Mouse (Mus musculus): ENCODE measurements at regions not wholly inside any gene's neighbourhood (a gene's known extent, or its start where the extent isn't known, plus 50 kb on each side); places are given as distances from the start of the nearest gene placed in this dataset.

DNA sequence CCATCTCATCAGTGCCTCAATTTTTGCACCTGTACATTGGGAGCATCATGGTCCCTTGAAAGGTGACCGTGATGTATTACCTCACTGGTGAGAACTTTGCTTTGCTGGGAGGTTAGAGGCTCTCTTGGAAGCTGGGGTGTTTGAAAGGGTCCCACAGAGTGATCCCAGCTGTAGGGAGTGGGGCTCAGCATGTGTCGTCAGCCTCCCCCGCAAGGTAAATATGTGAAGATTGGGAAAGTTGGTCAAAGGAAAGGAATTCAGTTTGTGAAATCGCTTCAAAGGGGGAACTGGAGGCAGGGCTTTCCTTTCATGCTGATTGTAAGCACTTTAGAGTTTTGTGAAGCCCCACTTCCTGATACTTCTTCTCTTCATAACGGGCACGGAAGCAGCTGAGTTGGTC is 299.5 kb downstream of the 4933412E24Rik start:
- WGBS: 40% methylated on average over 6 of the region's 6 CpGs
- Histone ChIP-seq H3K27me3 (replicated peaks; ENCODE audit: insufficient read depth, low read length) (no peaks in the 10 kb centered on the region), H3K4me3 (ENCODE audit: low read depth, low read length) (no peak overlapping the region), H3K4me1 (ENCODE audit: insufficient read depth, low read depth, low read length) (no peaks in the 10 kb centered on the region), H3K4me2 (replicated peaks; ENCODE audit: low read depth, low read length) (no peak overlapping the region), H3K27ac (ENCODE audit: low read length) (no peak overlapping the region), H3K9me3 (ENCODE audit: low read length) (no peaks in the 10 kb centered on the region), H3K36me3 (ENCODE audit: insufficient read depth, low read length) (no peaks in the 10 kb centered on the region), H3K9ac (replicated peaks; ENCODE audit: low read depth) (no peak overlapping the region)
- TF ChIP-seq CTCF (IDR thresholded peaks at IDR 0.05) (no peak), EP300 (IDR thresholded peaks at IDR 0.05) (no peak)
- DNase-seq (ENCODE audit: low spot score) (peak; percentile 58), ATAC-seq (0 out of 2 replicates have a peak, but pooled peaks have one; percentile 28)

DNA sequence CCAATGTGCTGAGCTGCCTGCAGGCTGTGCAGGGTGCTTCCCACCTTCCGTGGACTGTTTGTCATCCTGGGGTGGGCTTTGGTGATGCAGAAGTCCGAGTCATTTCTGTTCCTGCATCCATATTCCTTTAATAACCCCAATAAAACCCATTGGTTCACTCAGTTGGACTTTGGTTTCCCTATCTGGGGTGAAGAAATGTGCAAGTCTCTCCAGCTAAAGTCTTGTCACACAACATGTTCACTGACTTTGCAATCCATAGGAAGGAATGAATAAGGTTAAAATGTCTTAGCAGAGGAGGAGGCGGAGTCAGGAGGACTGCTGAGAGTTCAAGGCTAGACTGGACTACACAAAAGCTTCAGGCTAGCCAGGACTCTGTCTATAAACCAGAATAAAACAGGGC is 300.5 kb downstream of the 4933412E24Rik start:
- Histone ChIP-seq H3K27me3 (replicated peaks; ENCODE audit: insufficient read depth, low read length) (no peaks in the 10 kb centered on the region), H3K27ac (ENCODE audit: low read length) (no peak overlapping the region), H3K9me3 (ENCODE audit: low read length) (no peaks in the 10 kb centered on the region), H3K4me1 (ENCODE audit: insufficient read depth, low read depth, low read length) (no peaks in the 10 kb centered on the region), H3K36me3 (ENCODE audit: insufficient read depth, low read length) (no peaks in the 10 kb centered on the region), H3K4me3 (ENCODE audit: low read depth, low read length) (no peak overlapping the region), H3K9ac (replicated peaks; ENCODE audit: low read depth) (no peak overlapping the region), H3K4me2 (replicated peaks; ENCODE audit: low read depth, low read length) (no peak overlapping the region)
- no peak for ATAC-seq
- WGBS: 80% methylated on average over 3 of the region's 3 CpGs
- TF ChIP-seq EP300 (IDR thresholded peaks at IDR 0.05) (no peak), CTCF (IDR thresholded peaks at IDR 0.05) (no peak)
- DNase-seq (ENCODE audit: low spot score): no peak

GRCm38 (mm10) chr15:59713965-59714739 is 302.3 kb downstream of the 4933412E24Rik start:
- 0 out of 2 replicates have a peak, but pooled peaks have one; percentile 14 for ATAC-seq

GRCm38 (mm10) chr15:59712077-59712752 is 304.2 kb downstream of the 4933412E24Rik start:
- TF ChIP-seq EP300 (IDR thresholded peaks at IDR 0.05) (no peak), CTCF (IDR thresholded peaks at IDR 0.05) (no peak)
- Histone ChIP-seq H3K36me3 (ENCODE audit: insufficient read depth, low read length) (no peaks in the 10 kb centered on the region), H3K9ac (replicated peaks; ENCODE audit: low read depth) (no peak overlapping the region), H3K4me3 (ENCODE audit: low read depth, low read length) (no peak overlapping the region), H3K4me2 (replicated peaks; ENCODE audit: low read depth, low read length) (no peak overlapping the region), H3K27ac (ENCODE audit: low read length) (no peak overlapping the region), H3K27me3 (replicated peaks; ENCODE audit: insufficient read depth, low read length) (no peaks in the 10 kb centered on the region), H3K4me1 (ENCODE audit: insufficient read depth, low read depth, low read length) (no peaks in the 10 kb centered on the region), H3K9me3 (ENCODE audit: low read length) (no peaks in the 10 kb centered on the region)
- ATAC-seq: no peak
- DNase-seq (ENCODE audit: low spot score): no peak
- 82% methylated on average over 5 of the region's 5 CpGs for WGBS

More at GRCm38 (mm10) chr15:59713965-59714739, 302.3 kb downstream of the 4933412E24Rik start:
- Histone ChIP-seq H3K27ac (ENCODE audit: low read length) (no peak overlapping the region), H3K36me3 (ENCODE audit: insufficient read depth, low read length) (no peaks in the 10 kb centered on the region), H3K9me3 (ENCODE audit: low read length) (no peaks in the 10 kb centered on the region), H3K4me1 (ENCODE audit: insufficient read depth, low read depth, low read length) (no peaks in the 10 kb centered on the region), H3K4me3 (ENCODE audit: low read depth, low read length) (no peak overlapping the region), H3K27me3 (replicated peaks; ENCODE audit: insufficient read depth, low read length) (no peaks in the 10 kb centered on the region), H3K9ac (replicated peaks; ENCODE audit: low read depth) (no peak overlapping the region), H3K4me2 (replicated peaks; ENCODE audit: low read depth, low read length) (no peak overlapping the region)
- 57% methylated on average over 8 of the region's 8 CpGs for WGBS
- TF ChIP-seq CTCF (IDR thresholded peaks at IDR 0.05) (no peak), EP300 (IDR thresholded peaks at IDR 0.05) (no peak)
- DNase-seq (ENCODE audit: low spot score): peak; percentile 27

GRCm38 (mm10) chr15:59709925-59710324 is 306.5 kb downstream of the 4933412E24Rik start:
- Histone ChIP-seq H3K4me2 (replicated peaks; ENCODE audit: low read depth, low read length) (no peak overlapping the region), H3K27me3 (replicated peaks; ENCODE audit: insufficient read depth, low read length) (no peaks in the 10 kb centered on the region), H3K4me3 (ENCODE audit: low read depth, low read length) (no peak overlapping the region), H3K9ac (replicated peaks; ENCODE audit: low read depth) (no peak overlapping the region), H3K9me3 (ENCODE audit: low read length) (no peaks in the 10 kb centered on the region), H3K36me3 (ENCODE audit: insufficient read depth, low read length) (no peaks in the 10 kb centered on the region), H3K4me1 (ENCODE audit: insufficient read depth, low read depth, low read length) (no peaks in the 10 kb centered on the region), H3K27ac (ENCODE audit: low read length) (no peak overlapping the region)
- ATAC-seq (no peak), DNase-seq (ENCODE audit: low spot score) (no peak)
- TF ChIP-seq EP300 (IDR thresholded peaks at IDR 0.05) (no peak), CTCF (IDR thresholded peaks at IDR 0.05) (no peak)
- WGBS: 81% methylated on average over 2 of the region's 2 CpGs

DNA sequence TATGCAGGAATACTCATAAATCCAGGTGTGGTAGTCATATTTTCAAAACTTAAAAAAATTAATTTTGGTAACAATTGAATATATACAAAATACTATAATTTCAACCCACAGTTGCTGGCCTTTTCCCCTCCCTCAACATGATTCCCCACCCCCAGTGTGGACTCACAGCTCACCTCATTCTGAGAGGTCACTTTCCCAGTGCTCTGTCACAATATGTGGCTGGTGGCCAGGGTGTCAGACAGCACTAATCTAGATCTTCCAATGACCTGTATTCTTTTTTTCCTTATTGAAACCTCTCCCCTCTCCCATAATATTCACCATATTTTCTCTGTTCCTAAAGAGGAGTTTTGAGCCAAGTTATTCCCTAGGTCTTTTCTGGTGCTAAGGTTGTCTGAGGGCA is 308.0 kb downstream of the 4933412E24Rik start:
- H3K36me3 ChIP-seq (ENCODE audit: insufficient read depth, low read length): no peaks in the 10 kb centered on the region
- H3K9ac ChIP-seq (replicated peaks; ENCODE audit: low read depth): no peak overlapping the region
- no peak for TF ChIP-seq CTCF (IDR thresholded peaks at IDR 0.05)
- no peak for TF ChIP-seq EP300 (IDR thresholded peaks at IDR 0.05)
- no peak overlapping the region for H3K4me3 ChIP-seq (ENCODE audit: low read depth, low read length)
- DNase-seq (ENCODE audit: low spot score) (no peak), ATAC-seq (no peak)
- no peaks in the 10 kb centered on the region for H3K9me3 ChIP-seq (ENCODE audit: low read length)
- no peak overlapping the region for H3K27ac ChIP-seq (ENCODE audit: low read length)
- H3K27me3 ChIP-seq (replicated peaks; ENCODE audit: insufficient read depth, low read length): no peaks in the 10 kb centered on the region
- no peaks in the 10 kb centered on the region for H3K4me1 ChIP-seq (ENCODE audit: insufficient read depth, low read depth, low read length)
- H3K4me2 ChIP-seq (replicated peaks; ENCODE audit: low read depth, low read length): no peak overlapping the region
